Mouse (Mus musculus): ENCODE data around the gene Ugt1a9. TPM values are rescaled to one million over a fixed set of nuclear protein-coding genes. Genes with fewer than 3 reads are reported as not detected.

Ugt1a9 gene
- total RNA-seq, 2 experiments from 2014 or later = 2.4 TPM; not detected in 1

- ATAC-seq (replicated peaks; ENCODE audit: low FRiP score, low TSS enrichment, poor library complexity, severe bottlenecking) = no peak
Measured at GRCm38 (mm10) chr1:88250023-88250422, 179.4 kb downstream of the Ugt1a9 start.

- ATAC-seq (replicated peaks; ENCODE audit: low FRiP score, low TSS enrichment, poor library complexity, severe bottlenecking) = no peak
Measured at GRCm38 (mm10) chr1:88253106-88253505, 182.5 kb downstream of the Ugt1a9 start.

- ATAC-seq (replicated peaks; ENCODE audit: low FRiP score, low TSS enrichment, poor library complexity, severe bottlenecking) = peak; percentile 6
Measured at GRCm38 (mm10) chr1:88253540-88253939, 182.9 kb downstream of the Ugt1a9 start.

- no peak for ATAC-seq (replicated peaks; ENCODE audit: low FRiP score, low TSS enrichment, poor library complexity, severe bottlenecking)
Measured at GRCm38 (mm10) chr1:88254793-88255465, 184.3 kb downstream of the Ugt1a9 start.

GRCm38 (mm10) chr1:88255466-88255857 lies 184.9 kb downstream of the Ugt1a9 start:
- ATAC-seq (replicated peaks; ENCODE audit: low FRiP score, low TSS enrichment, poor library complexity, severe bottlenecking) = no peak

- no peak for ATAC-seq (replicated peaks; ENCODE audit: low FRiP score, low TSS enrichment, poor library complexity, severe bottlenecking)
Measured at GRCm38 (mm10) chr1:88255989-88256754, 185.6 kb downstream of the Ugt1a9 start.

- no peak for ATAC-seq (replicated peaks; ENCODE audit: low FRiP score, low TSS enrichment, poor library complexity, severe bottlenecking)
Measured at GRCm38 (mm10) chr1:88256886-88257663, 186.5 kb downstream of the Ugt1a9 start.

GRCm38 (mm10) chr1:88257681-88258080 lies 187.1 kb downstream of the Ugt1a9 start:
- ATAC-seq (replicated peaks; ENCODE audit: low FRiP score, low TSS enrichment, poor library complexity, severe bottlenecking) = no peak

GRCm38 (mm10) chr1:88258361-88258760 lies 187.8 kb downstream of the Ugt1a9 start:
- ATAC-seq (replicated peaks; ENCODE audit: low FRiP score, low TSS enrichment, poor library complexity, severe bottlenecking) = no peak

- ATAC-seq (replicated peaks; ENCODE audit: low FRiP score, low TSS enrichment, poor library complexity, severe bottlenecking) = peak; percentile 19
Measured at GRCm38 (mm10) chr1:88258881-88259642, 188.5 kb downstream of the Ugt1a9 start.

GRCm38 (mm10) chr1:88259643-88260024 lies 189.0 kb downstream of the Ugt1a9 start:
- peak; percentile 1 for ATAC-seq (replicated peaks; ENCODE audit: low FRiP score, low TSS enrichment, poor library complexity, severe bottlenecking)

GRCm38 (mm10) chr1:88260114-88260513 lies 189.5 kb downstream of the Ugt1a9 start:
- 0 out of 2 replicates have a peak, but pooled peaks have one; percentile 0 for ATAC-seq (replicated peaks; ENCODE audit: low FRiP score, low TSS enrichment, poor library complexity, severe bottlenecking)

GRCm38 (mm10) chr1:88260604-88261377 lies 190.2 kb downstream of the Ugt1a9 start:
- ATAC-seq (replicated peaks; ENCODE audit: low FRiP score, low TSS enrichment, poor library complexity, severe bottlenecking) = peak; percentile 0

GRCm38 (mm10) chr1:88261706-88262105 lies 191.1 kb downstream of the Ugt1a9 start:
- peak; percentile 3 for ATAC-seq (replicated peaks; ENCODE audit: low FRiP score, low TSS enrichment, poor library complexity, severe bottlenecking)

GRCm38 (mm10) chr1:88262255-88262654 lies 191.7 kb downstream of the Ugt1a9 start:
- no peak for ATAC-seq (replicated peaks; ENCODE audit: low FRiP score, low TSS enrichment, poor library complexity, severe bottlenecking)

- ATAC-seq (replicated peaks; ENCODE audit: low FRiP score, low TSS enrichment, poor library complexity, severe bottlenecking) = no peak
Measured at GRCm38 (mm10) chr1:88262961-88263360, 192.4 kb downstream of the Ugt1a9 start.

- no peak for ATAC-seq (replicated peaks; ENCODE audit: low FRiP score, low TSS enrichment, poor library complexity, severe bottlenecking)
Measured at GRCm38 (mm10) chr1:88263778-88264177, 193.2 kb downstream of the Ugt1a9 start.

GRCm38 (mm10) chr1:88264237-88264868 lies 193.8 kb downstream of the Ugt1a9 start:
- ATAC-seq (replicated peaks; ENCODE audit: low FRiP score, low TSS enrichment, poor library complexity, severe bottlenecking) = no peak
